Mouse (Mus musculus): Measurements from ENCODE around the gene Trim40. TPM values are rescaled to one million over a fixed set of nuclear protein-coding genes. Genes with fewer than 3 reads are reported as not detected.

Gene Trim40
- polyA plus RNA-seq, 1 experiment from 2014 or later, result not detected

DNA sequence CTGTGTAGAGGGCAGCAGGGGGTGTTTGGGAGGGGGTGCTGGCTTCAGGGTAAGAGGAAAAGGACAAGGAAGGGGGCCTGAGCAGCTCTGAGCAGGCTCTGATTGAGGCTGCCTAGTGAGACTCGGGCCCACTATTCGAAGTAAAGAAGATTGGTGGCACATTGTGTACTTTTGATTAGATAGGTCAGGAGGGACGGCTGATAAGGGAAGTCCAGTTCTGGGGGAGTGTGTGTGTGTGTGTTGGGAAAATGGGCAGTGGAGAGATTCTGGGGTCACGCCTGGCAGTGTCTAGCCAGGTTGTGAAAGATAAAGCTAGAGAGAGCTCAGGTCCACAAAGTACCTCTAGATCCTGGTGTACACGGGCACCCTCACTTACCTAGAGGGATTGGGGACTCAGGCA is 38.3 kb downstream of the Trim40 start:
- Histone ChIP-seq H3K27ac (no peak overlapping the region), H3K27me3 (no peaks in the 10 kb centered on the region), H3K36me3 (peaks cover 58% of the 10 kb centered on the region), H3K9me3 (replicated peaks) (no peaks in the 10 kb centered on the region), H3K4me1 (no peaks in the 10 kb centered on the region), H3K4me3 (no peak overlapping the region), H3K4me2 (replicated peaks) (no peak overlapping the region), H3K9ac (no peak overlapping the region)
- 90% methylated on average over 5 of the region's 5 CpGs for WGBS
- no peak for ATAC-seq (ENCODE audit: low FRiP score)

GRCm38 (mm10) chr17:36851200-36851599 is 38.7 kb downstream of the Trim40 start:
- 94% methylated on average over 5 of the region's 5 CpGs for WGBS
- peaks cover 54% of the 10 kb centered on the region for H3K36me3 ChIP-seq

DNA sequence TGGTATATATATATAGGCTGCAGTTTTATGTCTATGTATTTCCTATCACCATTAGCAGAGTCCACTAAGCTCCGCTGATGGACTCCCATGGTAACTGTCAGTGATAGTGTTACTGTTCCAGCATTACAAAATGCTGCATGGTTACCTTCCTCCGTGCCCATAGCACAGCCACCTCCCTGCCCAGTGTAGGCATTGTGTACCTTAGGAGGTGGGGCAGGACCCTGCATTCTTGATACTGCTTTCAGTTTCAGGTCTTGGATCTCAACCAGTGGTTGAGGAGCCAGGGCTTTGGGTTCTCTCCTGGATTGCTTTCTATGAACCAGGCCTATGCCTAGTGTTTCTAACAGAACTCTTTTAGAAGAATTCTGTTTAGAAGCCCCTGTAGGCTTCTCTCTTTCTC is 39.9 kb downstream of the Trim40 start:
- no peaks in the 10 kb centered on the region for H3K4me1 ChIP-seq
- no peaks in the 10 kb centered on the region for H3K9me3 ChIP-seq (replicated peaks)
- 92% methylated on average over 2 of the region's 2 CpGs for WGBS
- no peak for ATAC-seq (ENCODE audit: low FRiP score)
- H3K27ac ChIP-seq, result no peak overlapping the region
- no peak overlapping the region for H3K4me3 ChIP-seq
- H3K4me2 ChIP-seq (replicated peaks), result no peak overlapping the region
- H3K36me3 ChIP-seq, result peaks cover 43% of the 10 kb centered on the region
- no peaks in the 10 kb centered on the region for H3K27me3 ChIP-seq
- no peak overlapping the region for H3K9ac ChIP-seq

More at GRCm38 (mm10) chr17:36851200-36851599, 38.7 kb downstream of the Trim40 start:
- H3K27ac ChIP-seq, result no peak overlapping the region
- H3K27me3 ChIP-seq, result no peaks in the 10 kb centered on the region
- no peaks in the 10 kb centered on the region for H3K4me1 ChIP-seq
- H3K4me3 ChIP-seq, result no peak overlapping the region
- no peaks in the 10 kb centered on the region for H3K9me3 ChIP-seq (replicated peaks)
- no peak for ATAC-seq (ENCODE audit: low FRiP score)
- H3K4me2 ChIP-seq (replicated peaks), result no peak overlapping the region
- H3K9ac ChIP-seq, result no peak overlapping the region

GRCm38 (mm10) chr17:36848911-36849310 is 41.0 kb downstream of the Trim40 start:
- Histone ChIP-seq H3K36me3 (peaks cover 32% of the 10 kb centered on the region), H3K9me3 (replicated peaks) (no peaks in the 10 kb centered on the region), H3K27ac (no peak overlapping the region), H3K4me1 (0 out of 2 replicates have a peak, but pooled peaks cover 2% of the 10 kb centered on the region), H3K4me3 (no peak overlapping the region), H3K27me3 (no peaks in the 10 kb centered on the region), H3K4me2 (replicated peaks) (no peak overlapping the region), H3K9ac (no peak overlapping the region)
- WGBS, result 89% methylated on average over 5 of the region's 5 CpGs
- ATAC-seq (ENCODE audit: low FRiP score), result no peak

DNA sequence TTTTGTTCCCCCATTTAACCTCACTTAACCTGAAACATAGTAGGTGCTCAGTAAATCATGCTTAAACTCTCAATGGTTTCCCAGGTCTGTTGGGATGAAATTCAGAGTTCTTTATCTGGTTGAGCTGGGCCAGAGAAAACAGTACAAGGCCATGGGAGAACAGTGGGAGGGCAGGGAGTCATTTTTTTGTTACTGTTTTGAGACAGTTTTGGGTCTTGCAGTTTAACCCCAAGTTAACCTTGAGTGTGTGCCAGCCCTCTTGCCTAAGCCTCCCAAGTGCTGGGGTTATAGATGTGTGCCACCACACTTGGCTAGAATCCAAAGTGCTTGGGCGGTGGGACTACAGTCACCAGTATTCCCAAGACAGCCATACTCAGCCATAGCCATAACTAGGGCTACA is 45.2 kb downstream of the Trim40 start:
- H3K4me3 ChIP-seq, result no peak overlapping the region
- H3K9me3 ChIP-seq (replicated peaks), result no peaks in the 10 kb centered on the region
- H3K27me3 ChIP-seq, result no peaks in the 10 kb centered on the region
- no peak overlapping the region for H3K9ac ChIP-seq
- H3K36me3 ChIP-seq, result no peaks in the 10 kb centered on the region
- 83% methylated on average over 1 of the region's 1 CpGs for WGBS
- 0 out of 2 replicates have a peak, but pooled peaks cover 2% of the 10 kb centered on the region for H3K4me1 ChIP-seq
- H3K4me2 ChIP-seq (replicated peaks), result no peak overlapping the region
- ATAC-seq (ENCODE audit: low FRiP score), result no peak
- no peak overlapping the region for H3K27ac ChIP-seq

DNA sequence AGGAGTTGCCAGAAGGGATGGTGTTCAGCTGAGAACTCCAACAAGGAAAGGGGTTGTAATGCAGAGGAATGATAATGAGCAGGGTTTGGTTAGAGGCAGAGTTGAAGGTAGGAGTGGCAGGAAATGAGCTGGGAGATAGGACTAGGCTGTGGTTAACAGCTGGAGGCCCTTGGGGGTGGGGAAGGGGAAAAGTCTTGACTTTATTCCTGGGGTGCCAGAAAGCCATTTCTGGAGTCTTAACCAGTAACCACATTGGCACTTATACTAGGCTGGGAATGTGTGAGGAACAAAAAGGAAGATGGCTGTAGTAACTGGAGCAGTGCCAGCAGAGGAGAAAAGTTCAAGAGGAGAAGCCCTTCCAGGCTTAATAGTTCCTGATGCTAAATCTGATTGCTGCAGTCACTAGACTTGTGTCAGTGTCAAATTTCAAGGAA is 45.6 kb downstream of the Trim40 start:
- H3K27ac ChIP-seq, result no peak overlapping the region
- H3K36me3 ChIP-seq, result no peaks in the 10 kb centered on the region
- H3K4me3 ChIP-seq, result no peak overlapping the region
- no peak overlapping the region for H3K4me2 ChIP-seq (replicated peaks)
- no peak for ATAC-seq (ENCODE audit: low FRiP score)
- H3K9me3 ChIP-seq (replicated peaks), result no peaks in the 10 kb centered on the region
- no peak overlapping the region for H3K9ac ChIP-seq
- 0 out of 2 replicates have a peak, but pooled peaks cover 2% of the 10 kb centered on the region for H3K4me1 ChIP-seq
- H3K27me3 ChIP-seq, result no peaks in the 10 kb centered on the region

DNA sequence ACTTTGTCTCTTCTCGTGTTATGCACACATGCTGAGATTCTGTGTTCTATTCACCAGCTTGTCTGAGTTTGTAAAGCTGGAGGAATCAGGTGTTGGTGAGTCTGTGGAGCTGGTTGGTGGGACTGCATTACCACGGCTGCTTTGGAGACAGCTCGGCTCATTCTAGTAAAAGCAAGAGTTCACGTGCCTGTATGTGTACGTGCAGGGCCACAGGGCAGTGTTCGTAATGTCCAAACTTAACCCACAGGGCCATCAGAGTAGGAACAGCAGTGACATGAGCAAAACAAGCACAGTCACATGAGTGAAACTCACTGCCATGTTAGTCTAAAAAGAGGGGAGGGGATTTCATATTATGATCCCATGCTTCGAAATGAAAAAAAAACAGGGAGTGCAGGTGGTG is 46.2 kb downstream of the Trim40 start:
- no peak overlapping the region for H3K9ac ChIP-seq
- 0 out of 2 replicates have a peak, but pooled peaks cover 2% of the 10 kb centered on the region for H3K4me1 ChIP-seq
- no peak overlapping the region for H3K4me2 ChIP-seq (replicated peaks)
- no peak overlapping the region for H3K27ac ChIP-seq
- no peaks in the 10 kb centered on the region for H3K9me3 ChIP-seq (replicated peaks)
- H3K27me3 ChIP-seq, result no peaks in the 10 kb centered on the region
- no peaks in the 10 kb centered on the region for H3K36me3 ChIP-seq
- ATAC-seq (ENCODE audit: low FRiP score), result no peak
- 80% methylated on average over 7 of the region's 7 CpGs for WGBS
- H3K4me3 ChIP-seq, result no peak overlapping the region

DNA sequence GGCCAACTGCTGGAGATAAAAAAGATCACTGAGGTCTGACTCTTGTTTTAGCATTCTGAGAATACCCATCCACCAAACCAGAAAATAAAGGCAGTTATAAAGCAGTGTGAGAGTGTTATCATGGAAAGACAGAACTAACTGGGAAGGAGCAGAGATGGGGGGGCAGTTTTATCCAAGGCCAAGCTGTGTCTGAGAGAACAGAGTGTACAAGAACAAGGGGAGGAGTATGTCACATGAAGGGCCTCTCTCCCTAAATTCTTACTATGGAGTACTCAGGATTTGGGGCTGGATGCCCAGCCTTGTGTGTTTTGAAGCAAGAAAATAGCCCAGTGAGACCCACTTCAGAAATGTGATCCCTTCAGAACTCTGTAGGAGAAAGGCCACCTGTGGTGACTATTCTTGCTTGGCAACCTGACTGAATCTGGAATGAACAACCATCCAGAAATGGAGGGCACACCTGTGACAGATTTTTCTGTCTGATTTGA is 48.9 kb downstream of the Trim40 start:
- ATAC-seq (ENCODE audit: low FRiP score), result no peak
- Histone ChIP-seq H3K27ac (no peak overlapping the region), H3K9me3 (replicated peaks) (no peaks in the 10 kb centered on the region), H3K4me3 (no peak overlapping the region), H3K4me1 (peaks cover 16% of the 10 kb centered on the region), H3K27me3 (no peaks in the 10 kb centered on the region), H3K4me2 (replicated peaks) (no peak overlapping the region), H3K36me3 (no peaks in the 10 kb centered on the region), H3K9ac (no peak overlapping the region)

DNA sequence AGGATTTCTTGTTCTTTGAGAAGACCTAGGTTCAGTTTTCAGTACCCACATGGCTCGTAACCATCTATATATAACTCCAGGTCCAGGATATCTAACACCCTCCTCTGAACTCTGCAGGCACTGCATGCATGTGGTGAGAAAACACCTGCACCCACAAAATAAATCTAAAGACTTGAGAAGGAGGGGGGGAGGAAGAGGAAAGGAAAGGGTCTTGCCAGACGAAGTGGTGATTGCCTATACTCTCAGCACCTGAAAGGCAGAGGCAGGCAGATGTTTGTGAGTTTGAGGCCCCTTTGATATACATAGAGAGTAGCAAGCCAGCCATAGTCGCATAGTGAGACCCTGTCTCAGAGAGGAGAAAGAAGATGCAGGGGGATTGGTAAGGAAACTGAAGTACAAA is 50.0 kb downstream of the Trim40 start:
- no peaks in the 10 kb centered on the region for H3K27me3 ChIP-seq
- no peak overlapping the region for H3K4me2 ChIP-seq (replicated peaks)
- no peak for ATAC-seq (ENCODE audit: low FRiP score)
- H3K27ac ChIP-seq, result no peak overlapping the region
- H3K4me1 ChIP-seq, result peaks cover 17% of the 10 kb centered on the region
- WGBS, result 81% methylated on average over 3 of the region's 3 CpGs
- no peak overlapping the region for H3K4me3 ChIP-seq
- no peak overlapping the region for H3K9ac ChIP-seq
- no peaks in the 10 kb centered on the region for H3K9me3 ChIP-seq (replicated peaks)
- H3K36me3 ChIP-seq, result no peaks in the 10 kb centered on the region

DNA sequence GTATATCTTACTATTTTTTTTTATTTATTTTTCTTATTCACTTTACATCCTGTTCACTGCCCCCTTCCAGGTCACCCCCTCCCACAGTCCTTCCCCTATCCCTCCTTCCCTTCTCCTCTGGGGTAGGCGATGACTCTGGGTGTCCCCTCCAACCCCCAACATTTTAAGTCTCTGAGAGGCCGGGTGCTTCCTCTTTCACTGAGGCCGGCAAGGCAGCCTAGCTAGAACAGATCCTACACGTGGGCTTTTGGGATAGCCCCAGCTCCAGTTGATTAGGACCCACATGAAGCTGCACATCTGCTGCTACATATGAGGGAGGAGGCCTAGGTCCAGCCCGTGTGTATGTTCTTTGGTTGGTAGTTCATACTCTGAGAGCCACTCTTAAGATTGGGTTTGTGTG is 50.9 kb downstream of the Trim40 start:
- Histone ChIP-seq H3K27me3 (no peaks in the 10 kb centered on the region), H3K4me1 (peaks cover 15% of the 10 kb centered on the region), H3K27ac (no peak overlapping the region), H3K9me3 (replicated peaks) (no peaks in the 10 kb centered on the region), H3K4me2 (replicated peaks) (no peak overlapping the region), H3K4me3 (no peak overlapping the region), H3K36me3 (no peaks in the 10 kb centered on the region), H3K9ac (no peak overlapping the region)
- no peak for ATAC-seq (ENCODE audit: low FRiP score)
- 88% methylated on average over 5 of the region's 5 CpGs for WGBS

DNA sequence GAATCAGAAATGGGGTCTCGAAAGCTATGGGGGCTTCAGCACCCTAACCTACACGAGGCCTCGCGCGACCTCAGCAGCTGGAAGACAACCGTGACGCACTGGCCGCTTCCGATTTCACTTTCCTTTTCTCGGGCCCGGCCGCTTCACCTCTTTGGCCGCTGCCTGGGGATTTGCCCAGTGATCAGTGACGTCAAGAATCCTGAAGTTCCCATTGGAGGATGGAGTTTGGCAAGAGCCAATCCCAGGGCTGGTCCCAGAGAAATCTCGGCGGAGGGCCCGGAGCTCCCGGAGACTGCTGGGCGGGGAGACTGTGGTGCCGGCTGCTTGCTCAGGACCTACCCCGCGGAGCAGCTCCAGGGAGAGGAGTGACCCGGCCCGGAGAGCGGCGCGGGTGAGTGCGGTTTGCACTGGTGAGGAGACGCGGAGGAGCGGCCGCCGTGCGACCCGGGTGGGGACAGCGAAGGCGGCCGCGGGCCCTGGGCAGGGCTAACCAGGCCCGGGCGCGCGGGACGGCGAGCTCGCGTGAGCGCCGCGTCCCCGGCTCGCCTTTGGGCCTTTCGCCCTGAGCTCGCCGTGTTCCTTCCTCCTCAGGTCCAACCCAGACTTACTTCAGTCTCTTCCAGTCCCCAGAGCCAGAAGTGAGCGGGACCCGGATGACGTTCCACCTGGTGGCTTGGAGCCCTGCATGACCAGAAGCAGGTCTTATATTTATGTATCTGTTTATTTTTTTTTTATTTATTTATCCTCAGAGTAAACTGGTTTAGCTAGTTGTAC is 52.9 kb downstream of the Trim40 start, which contains the start of gene Trim26:
TSS of gene Trim26 (plus strand) at position 261 of the 774 bp plus-strand sequence.
- peak within 1 kb of the TSS; percentile 93 for H3K27ac ChIP-seq
- H3K9ac ChIP-seq, result peak within 1 kb of the TSS; percentile 87
- H3K36me3 ChIP-seq, result no peaks in the 10 kb centered on the region
- peak within 1 kb of the TSS; percentile 61 for H3K4me2 ChIP-seq (replicated peaks)
- peaks cover 15% of the 10 kb centered on the region for H3K4me1 ChIP-seq
- under 1% methylated on average over 58 of the region's 58 CpGs for WGBS
- H3K27me3 ChIP-seq, result no peaks in the 10 kb centered on the region
- no peaks in the 10 kb centered on the region for H3K9me3 ChIP-seq (replicated peaks)
- peak within 1 kb of the TSS; percentile 79 for H3K4me3 ChIP-seq
- peak; percentile 99 for ATAC-seq (ENCODE audit: low FRiP score)

- Histone ChIP-seq H3K4me1 (peaks cover 15% of the 10 kb centered on the region), H3K27me3 (no peaks in the 10 kb centered on the region), H3K27ac (peak overlapping the region; percentile 93), H3K4me2 (replicated peaks) (peak overlapping the region; percentile 61), H3K4me3 (peak overlapping the region; percentile 79), H3K9me3 (replicated peaks) (no peaks in the 10 kb centered on the region), H3K9ac (peak overlapping the region; percentile 87), H3K36me3 (no peaks in the 10 kb centered on the region)
- peak; percentile 35 for ATAC-seq (ENCODE audit: low FRiP score)
- WGBS, result 18% methylated on average over 3 of the region's 3 CpGs
Measured at GRCm38 (mm10) chr17:36836427-36836812, 53.5 kb downstream of the Trim40 start.

Measured in hindbrain, embryonic 12.5 days (tissue).